29 mouse cellular contexts compared by ENCODE assay signal in the genomic region with DNA sequence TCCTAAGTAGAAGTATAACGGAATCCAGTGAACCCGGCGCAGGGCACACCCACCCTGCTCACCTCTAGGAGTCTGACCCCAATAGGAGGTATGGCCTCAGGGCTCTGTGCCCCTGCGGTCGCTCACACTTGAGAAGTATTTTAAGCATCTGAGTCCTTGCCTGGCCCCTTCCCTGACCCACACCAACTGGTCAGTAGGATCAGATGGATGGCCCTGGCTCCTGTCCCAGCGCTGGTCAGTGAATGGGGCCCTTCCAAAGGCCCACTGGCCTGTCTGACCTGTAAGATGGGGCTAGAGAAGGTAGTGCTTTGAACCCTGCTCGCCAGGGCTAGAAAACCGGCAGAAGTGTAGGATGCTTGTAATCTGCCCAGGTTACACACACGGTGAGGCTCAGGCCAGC. TPM values are rescaled to one million over a fixed set of nuclear protein-coding genes. Genes with fewer than 3 reads are reported as not detected.
A peak's percentile ranks its signal among the peaks of the same experiment; 100 is the strongest.
DNase-seq lines count a peak whose midpoint lies in the region; ATAC-seq lines count a peak whose summit lies in the region.
"Had no signal": no experiment of that assay in that cellular context is flagged by ENCODE, and none has a peak within 500 bp of the region (broad histone marks: within the 10 kb centered on the region; RNA-seq: fewer than 3 reads in every experiment).

No protein-coding gene starts in this region.

- intact Hi-C loops in gastrocnemius, postnatal 14 days (cut with DNase I; ENCODE audit: low total_unique reads), result no loop called here

- no peak overlapping the region for H3K4me3 ChIP-seq in hindbrain, embryonic 16.5 days (ENCODE audit: low read length)
- no peak overlapping the region for H3K4me3 ChIP-seq in hindbrain, embryonic 12.5 days
- H3K4me3 ChIP-seq: embryonic facial prominence, embryonic 10.5 days; embryonic facial prominence, embryonic 13.5 days; erythroblast, embryonic 14.5 days; forebrain, embryonic 13.5 days; heart, embryonic 12.5 days; heart, embryonic 15.5 days; hindbrain, embryonic 10.5 days had no signal

- H3K36me3 ChIP-seq in hindbrain, embryonic 16.5 days (ENCODE audit: control insufficient read depth, insufficient read depth, low read length), result peaks cover 63% of the 10 kb centered on the region
- H3K36me3 ChIP-seq in hindbrain, embryonic 12.5 days, result peaks cover 99% of the 10 kb centered on the region

- no peaks in the 10 kb centered on the region for H3K9me3 ChIP-seq in hindbrain, embryonic 16.5 days (ENCODE audit: control insufficient read depth, low read length)
- no peaks in the 10 kb centered on the region for H3K9me3 ChIP-seq in hindbrain, embryonic 12.5 days (replicated peaks)
- H3K9me3 ChIP-seq: embryonic facial prominence, embryonic 10.5 days; embryonic facial prominence, embryonic 13.5 days; forebrain, embryonic 13.5 days; heart, embryonic 12.5 days; heart, embryonic 15.5 days; hindbrain, embryonic 10.5 days had no signal

- H3K4me2 ChIP-seq in hindbrain, embryonic 16.5 days (ENCODE audit: low read length), result no peak overlapping the region
- no peak overlapping the region for H3K4me2 ChIP-seq in hindbrain, embryonic 12.5 days (replicated peaks)
- H3K4me2 ChIP-seq: embryonic facial prominence, embryonic 13.5 days; forebrain, embryonic 13.5 days; heart, embryonic 12.5 days; heart, embryonic 15.5 days; hindbrain, embryonic 14.5 days had no signal

- H3K27me3 ChIP-seq in hindbrain, embryonic 16.5 days (replicated peaks; ENCODE audit: control insufficient read depth, insufficient read depth, low read length), result no peaks in the 10 kb centered on the region
- no peaks in the 10 kb centered on the region for H3K27me3 ChIP-seq in hindbrain, embryonic 12.5 days
- H3K27me3 ChIP-seq: embryonic facial prominence, embryonic 13.5 days; forebrain, embryonic 13.5 days; heart, embryonic 12.5 days; heart, embryonic 15.5 days had no signal

- ATAC-seq in hindbrain, embryonic 16.5 days, result 0 out of 2 replicates have a peak, but pooled peaks have one; percentile 2
- no peak for ATAC-seq in hindbrain, embryonic 12.5 days (ENCODE audit: low FRiP score)
- ATAC-seq in granulocyte monocyte progenitor cell, adult 5-6 weeks (replicated peaks; ENCODE audit: poor library complexity, severe bottlenecking), result no peak
- ATAC-seq: activated CD4-positive, CD25-positive, alpha-beta regulatory T cell, adult 4 months; forebrain, embryonic 13.5 days; forebrain, postnatal 0 days; intestine, postnatal 0 days had no signal

- H3K27ac ChIP-seq in hindbrain, embryonic 16.5 days (ENCODE audit: low read depth, low read length), result no peak overlapping the region
- no peak overlapping the region for H3K27ac ChIP-seq in hindbrain, embryonic 12.5 days
- H3K27ac ChIP-seq: embryonic facial prominence, embryonic 10.5 days; embryonic facial prominence, embryonic 13.5 days; forebrain, embryonic 13.5 days; heart, embryonic 15.5 days; hindbrain, embryonic 10.5 days; hindbrain, embryonic 14.5 days had no signal

- H3K4me1 ChIP-seq in hindbrain, embryonic 16.5 days (ENCODE audit: control insufficient read depth, insufficient read depth, low read depth, low read length), result no peaks in the 10 kb centered on the region
- H3K4me1 ChIP-seq in hindbrain, embryonic 12.5 days, result no peaks in the 10 kb centered on the region
- H3K4me1 ChIP-seq: embryonic facial prominence, embryonic 10.5 days; embryonic facial prominence, embryonic 13.5 days; forebrain, embryonic 13.5 days; heart, embryonic 12.5 days; heart, embryonic 15.5 days; hindbrain, embryonic 10.5 days had no signal

- DNase-seq in gastrocnemius, adult 8-10 months (ENCODE audit: low spot score in 2 of 2), result peak; percentile 72 to 82
- peak; percentile 68 for DNase-seq in gastrocnemius, postnatal 14 days
- peak; percentile 72 for DNase-seq in skeletal muscle tissue, adult 2 months (ENCODE audit: low read depth, low spot score)
- no peak for DNase-seq in kidney, adult 11 months
- DNase-seq: adrenal gland, adult 8-10 months; adrenal gland, postnatal 25 days; cerebellum, adult 11-12 months; cerebellum, adult 8-10 months; cerebellum, postnatal 10 days; cerebellum, postnatal 36 days; embryo, embryonic 11 days; forebrain, postnatal 0 days; heart, adult 18-20 months; heart, postnatal 10 days; heart, postnatal 36 days; kidney, adult 8-10 months had no signal

- WGBS in hindbrain, embryonic 16.5 days, result 92% methylated on average over 9 of the region's 9 CpGs
- WGBS in hindbrain, embryonic 12.5 days, result 95% methylated on average over 9 of the region's 9 CpGs

- no peak overlapping the region for H3K9ac ChIP-seq in hindbrain, embryonic 16.5 days (ENCODE audit: low read depth, low read length)
- no peak overlapping the region for H3K9ac ChIP-seq in hindbrain, embryonic 12.5 days
- H3K9ac ChIP-seq: embryonic facial prominence, embryonic 13.5 days; forebrain, embryonic 13.5 days; forebrain, postnatal 0 days; heart, embryonic 12.5 days; heart, embryonic 15.5 days; hindbrain, embryonic 14.5 days had no signal

RNA-seq across cellular contexts. Expression of a gene that starts 11.8 kb away (rescaled TPM):
- polyA plus RNA-seq in hindbrain, embryonic 16.5 days (2015; fragmentation: Nextera tagmentation; extraction: Ambion mirVana), result 12.8 and 13.4 TPM in 2 replicates
- polyA plus RNA-seq in hindbrain, embryonic 12.5 days (2016; fragmentation: Nextera tagmentation; extraction: Ambion mirVana), result 10.9 and 14.0 TPM in 2 replicates
- total RNA-seq in gastrocnemius, adult 8-10 months (2022), result 10 to 100 TPM; 15.3 to 17.5 (median 15.9) TPM
- total RNA-seq in gastrocnemius, postnatal 14 days (2021), result 10 to 100 TPM; 17.9 to 29.6 TPM
- total RNA-seq in granulocyte monocyte progenitor cell, adult 5-6 weeks (2014; fragmentation: Nextera tagmentation), result 21.1 and 29.6 TPM in 2 replicates
- 1.7 and 4.1 TPM in 2 replicates for total RNA-seq in granulocyte monocyte progenitor cell, adult 5-6 weeks (2017)

RNA-seq across cellular contexts. Expression of a gene that starts 21.4 kb away (rescaled TPM):
- polyA plus RNA-seq in hindbrain, embryonic 16.5 days (2015; fragmentation: Nextera tagmentation; extraction: Ambion mirVana), result 68.8 and 69.0 TPM in 2 replicates
- polyA plus RNA-seq in hindbrain, embryonic 12.5 days (2016; fragmentation: Nextera tagmentation; extraction: Ambion mirVana), result 55.9 and 60.0 TPM in 2 replicates
- total RNA-seq in gastrocnemius, adult 8-10 months (2022), result 10 to 100 TPM; 24.5 to 31.0 (median 28.2) TPM
- 10 to 100 TPM; 34.3 to 35.2 TPM for total RNA-seq in gastrocnemius, postnatal 14 days (2021)
- total RNA-seq in granulocyte monocyte progenitor cell, adult 5-6 weeks (2014; fragmentation: Nextera tagmentation), result 42.2 and 57.2 TPM in 2 replicates
- 49.4 and 63.1 TPM in 2 replicates for total RNA-seq in granulocyte monocyte progenitor cell, adult 5-6 weeks (2017)

RNA-seq across cellular contexts. Expression of a gene that starts 21.6 kb away (rescaled TPM):
- polyA plus RNA-seq in hindbrain, embryonic 16.5 days (2015; fragmentation: Nextera tagmentation; extraction: Ambion mirVana), result 15.7 and 16.7 TPM in 2 replicates
- 17.8 and 18.0 TPM in 2 replicates for polyA plus RNA-seq in hindbrain, embryonic 12.5 days (2016; fragmentation: Nextera tagmentation; extraction: Ambion mirVana)
- total RNA-seq in gastrocnemius, adult 8-10 months (2022), result 10 to 100 TPM in 2 of 4 experiments, 1 to 10 TPM in 2; 7.2 to 13.3 (median 10.6) TPM
- 1 to 10 TPM; 7.2 to 7.6 TPM for total RNA-seq in gastrocnemius, postnatal 14 days (2021)
- total RNA-seq in granulocyte monocyte progenitor cell, adult 5-6 weeks (2014; fragmentation: Nextera tagmentation), result 6.8 and 9.4 TPM in 2 replicates
- total RNA-seq in granulocyte monocyte progenitor cell, adult 5-6 weeks (2017), result 4.8 and 5.3 TPM in 2 replicates

RNA-seq across cellular contexts. Expression of a gene that starts 23.1 kb away (rescaled TPM):
- 13.1 and 16.7 TPM in 2 replicates for polyA plus RNA-seq in hindbrain, embryonic 16.5 days (2015; fragmentation: Nextera tagmentation; extraction: Ambion mirVana)
- 22.6 and 23.2 TPM in 2 replicates for polyA plus RNA-seq in hindbrain, embryonic 12.5 days (2016; fragmentation: Nextera tagmentation; extraction: Ambion mirVana)
- total RNA-seq in gastrocnemius, adult 8-10 months (2022), result 10 to 100 TPM; 20.1 to 25.7 (median 21.3) TPM
- total RNA-seq in gastrocnemius, postnatal 14 days (2021), result 10 to 100 TPM; 43.1 to 53.1 TPM
- 2.3 and 7.8 TPM in 2 replicates for total RNA-seq in granulocyte monocyte progenitor cell, adult 5-6 weeks (2014; fragmentation: Nextera tagmentation)
- total RNA-seq in granulocyte monocyte progenitor cell, adult 5-6 weeks (2017), result 1.0 and 1.4 TPM in 2 replicates

RNA-seq across cellular contexts. Expression of a gene that starts 24.7 kb away (rescaled TPM):
- polyA plus RNA-seq in hindbrain, embryonic 16.5 days (2015; fragmentation: Nextera tagmentation; extraction: Ambion mirVana), result 38.6 and 47.1 TPM in 2 replicates
- 50.6 and 52.4 TPM in 2 replicates for polyA plus RNA-seq in hindbrain, embryonic 12.5 days (2016; fragmentation: Nextera tagmentation; extraction: Ambion mirVana)
- 10 to 100 TPM; 43.2 to 50.7 (median 48.4) TPM for total RNA-seq in gastrocnemius, adult 8-10 months (2022)
- total RNA-seq in gastrocnemius, postnatal 14 days (2021), result 10 to 100 TPM; 35.6 to 40.1 TPM
- total RNA-seq in granulocyte monocyte progenitor cell, adult 5-6 weeks (2014; fragmentation: Nextera tagmentation), result 28.6 and 29.8 TPM in 2 replicates
- total RNA-seq in granulocyte monocyte progenitor cell, adult 5-6 weeks (2017), result 15.7 and 17.8 TPM in 2 replicates
